Mouse (Mus musculus) liver, embryonic 14.5 days (tissue): ENCODE data around the gene Nek7.
A peak's percentile ranks its signal among the peaks of the same experiment; 100 is the strongest.

Experiments used
- CTCF ChIP-seq: IDR thresholded peaks from 2 replicates; pipeline ENCODE4 v1.5.1; 2016; ENCODE audit warnings: antibody characterized with exemption, low read depth, control low read depth
- EP300 ChIP-seq: IDR thresholded peaks from 2 replicates; pipeline ENCODE4 v1.6.1; 2016; ENCODE audit warnings: antibody characterized with exemption, low read depth

- no peak for TF ChIP-seq CTCF
- TF ChIP-seq EP300: 0 out of 2 replicates have a peak, but pooled peaks have one; percentile 5
Measured at GRCm38 (mm10) chr1:138579822-138580492, 40.0 kb downstream of the Nek7 start.
